Mouse (Mus musculus): ENCODE measurements around the gene Slfn5. TPM values are rescaled to one million over a fixed set of nuclear protein-coding genes. Genes with fewer than 3 reads are reported as not detected.
A peak's percentile ranks its signal among the peaks of the same experiment; 100 is the strongest.

The Slfn5 gene
- polyA plus RNA-seq (2016; fragmentation: Nextera tagmentation; extraction: Ambion mirVana), result 0.31 and 0.38 TPM in 2 replicates

DNA sequence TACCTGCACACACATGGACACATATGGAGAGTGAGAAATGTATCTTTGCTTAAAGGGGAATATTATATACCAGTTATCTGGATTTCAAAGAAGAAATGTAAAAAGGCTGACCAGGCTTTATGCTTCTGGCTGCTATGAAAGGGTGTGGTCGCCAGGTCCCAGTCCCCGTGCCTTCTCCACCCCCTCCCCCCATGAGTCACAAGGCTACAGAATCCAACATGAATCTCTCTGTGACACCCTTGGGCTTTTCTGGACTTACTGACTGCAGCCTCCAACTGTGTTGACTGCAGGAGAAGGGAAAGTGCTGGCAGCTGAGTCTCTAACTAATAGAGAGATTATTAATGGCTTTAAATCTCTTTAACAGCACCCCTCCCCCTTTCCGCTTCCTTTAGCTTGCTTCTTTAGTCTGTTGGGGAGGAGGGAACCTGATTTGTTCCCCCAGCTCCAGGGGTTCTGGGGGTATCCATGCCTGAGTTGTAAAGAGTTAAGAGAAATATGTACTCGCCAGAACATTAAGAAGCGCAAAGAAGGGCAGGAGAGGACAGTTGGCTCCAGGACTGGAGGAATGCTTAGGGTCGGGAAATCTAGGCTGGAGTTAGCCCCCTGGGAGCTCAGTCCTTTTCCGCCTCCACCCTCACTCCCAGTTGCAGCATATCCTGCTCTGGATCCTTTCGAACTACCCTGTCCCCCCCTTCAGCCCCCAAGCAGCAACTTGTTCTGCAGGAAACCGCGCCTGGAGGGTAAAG is at the start of gene Slfn5:
Gene Slfn5, plus strand, starts transcription at position 614 of the 746 bp plus-strand sequence.
- H3K4me3 ChIP-seq, result peak within 1 kb of the TSS; percentile 28
- no peak for DNase-seq (ENCODE audit: extremely low spot score, low spot score)
- WGBS, result 15% methylated on average over 10 of the region's 10 CpGs

DNA sequence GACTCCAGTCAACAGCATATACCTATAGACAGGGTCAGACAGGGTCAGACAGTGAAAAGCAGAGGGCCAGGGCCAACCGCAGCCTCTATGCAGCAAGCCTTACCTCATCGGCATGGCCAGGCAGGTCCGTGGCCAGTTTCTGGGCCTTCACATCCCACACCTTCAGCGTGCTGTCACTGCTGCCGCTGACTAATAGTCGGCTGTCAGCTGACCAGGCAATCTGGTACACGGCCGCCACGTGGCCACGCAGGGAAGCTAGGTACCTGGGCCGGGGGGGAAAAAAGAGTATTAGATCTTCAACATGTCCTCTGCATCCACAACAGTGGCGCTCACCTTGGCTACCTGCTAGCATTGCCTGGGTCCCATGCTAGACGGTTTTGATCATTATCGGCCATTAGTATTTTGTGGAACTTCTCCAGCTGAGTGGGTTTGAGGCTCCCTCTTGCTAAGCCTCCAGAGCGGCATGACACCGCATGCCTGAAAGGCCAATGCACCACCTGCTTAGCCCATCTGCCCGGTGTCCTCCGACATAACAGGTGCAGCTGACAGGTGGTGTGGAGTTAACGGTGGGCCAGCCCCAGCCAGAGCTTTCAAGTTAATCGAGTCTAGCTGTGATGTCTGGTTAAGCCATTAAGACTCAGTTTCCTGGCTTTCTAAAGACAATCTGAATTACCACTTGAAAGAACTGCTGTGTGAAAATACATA is 49.4 kb upstream of the Slfn5 start:
- Histone ChIP-seq H3K4me3 (no peak overlapping the region), H3K36me3 (replicated peaks) (peaks cover 98% of the 10 kb centered on the region), H3K27ac (no peak overlapping the region), H3K9me3 (no peaks in the 10 kb centered on the region), H3K27me3 (ENCODE audit: poor library complexity, severe bottlenecking) (no peaks in the 10 kb centered on the region), H3K4me1 (no peaks in the 10 kb centered on the region)
- WGBS, result 95% methylated on average over 20 of the region's 20 CpGs
- no peak for DNase-seq (ENCODE audit: extremely low spot score, low spot score)

More for the DNA sequence above, at the start of gene Slfn5:
- Histone ChIP-seq H3K9me3 (no peaks in the 10 kb centered on the region), H3K4me1 (peaks cover 15% of the 10 kb centered on the region), H3K36me3 (replicated peaks) (no peaks in the 10 kb centered on the region), H3K27ac (no peak within 1 kb of the TSS), H3K27me3 (ENCODE audit: poor library complexity, severe bottlenecking) (peaks cover 63% of the 10 kb centered on the region)

DNA sequence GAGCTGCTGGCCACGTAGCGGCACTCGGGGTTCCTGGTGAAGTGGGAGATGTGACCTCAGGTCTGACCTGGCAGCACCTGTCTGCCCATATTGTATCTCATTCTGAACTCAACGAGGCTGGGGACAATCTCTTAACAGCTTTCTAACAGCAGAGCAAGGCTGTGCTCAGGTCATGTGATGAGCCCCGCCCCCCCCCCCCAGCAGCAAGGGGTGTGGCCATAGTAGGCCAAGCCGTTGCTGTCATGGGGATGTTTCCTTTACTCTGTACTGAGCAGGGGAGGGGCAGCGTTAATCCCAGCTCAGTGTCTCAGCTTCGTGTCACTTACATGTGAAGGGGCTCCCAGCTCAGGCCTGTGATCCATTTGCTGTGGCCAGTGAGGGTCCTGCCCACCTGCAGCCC is 46.2 kb upstream of the Slfn5 start:
- H3K9me3 ChIP-seq, result no peaks in the 10 kb centered on the region
- 71% methylated on average over 8 of the region's 8 CpGs for WGBS

DNA sequence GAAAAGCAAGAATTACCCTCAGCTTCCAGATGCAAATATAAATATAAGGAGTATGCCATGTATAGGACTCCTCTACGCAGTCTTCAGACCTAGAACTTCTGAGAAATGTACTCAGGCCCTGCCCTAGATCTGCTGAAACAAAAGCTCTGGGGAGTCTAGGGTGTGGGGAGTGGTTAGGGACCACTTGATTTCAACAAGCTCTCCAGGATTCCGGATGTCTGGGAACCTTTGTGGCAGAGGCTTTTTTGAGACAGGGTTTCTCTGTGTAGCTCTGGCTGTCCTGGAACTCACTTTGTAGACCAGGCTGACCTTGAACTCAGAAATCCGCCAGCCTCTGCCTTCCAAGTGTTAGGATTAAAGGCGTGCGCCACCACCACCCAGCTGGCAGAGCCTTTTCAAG is 45.3 kb upstream of the Slfn5 start:
- H3K9me3 ChIP-seq, result no peaks in the 10 kb centered on the region
- DNase-seq (ENCODE audit: extremely low spot score, low spot score), result no peak
- H3K4me1 ChIP-seq, result peaks cover 15% of the 10 kb centered on the region
- H3K27me3 ChIP-seq (ENCODE audit: poor library complexity, severe bottlenecking), result 0 out of 2 replicates have a peak, but pooled peaks cover 7% of the 10 kb centered on the region
- no peak overlapping the region for H3K4me3 ChIP-seq
- H3K27ac ChIP-seq, result no peak overlapping the region
- peaks cover 66% of the 10 kb centered on the region for H3K36me3 ChIP-seq (replicated peaks)
- 89% methylated on average over 5 of the region's 5 CpGs for WGBS

More for the DNA sequence above, 46.2 kb upstream of the Slfn5 start:
- Histone ChIP-seq H3K4me3 (no peak overlapping the region), H3K4me1 (peaks cover 15% of the 10 kb centered on the region), H3K27me3 (ENCODE audit: poor library complexity, severe bottlenecking) (0 out of 2 replicates have a peak, but pooled peaks cover 5% of the 10 kb centered on the region), H3K36me3 (replicated peaks) (peaks cover 75% of the 10 kb centered on the region), H3K27ac (no peak overlapping the region)
- no peak for DNase-seq (ENCODE audit: extremely low spot score, low spot score)

DNA sequence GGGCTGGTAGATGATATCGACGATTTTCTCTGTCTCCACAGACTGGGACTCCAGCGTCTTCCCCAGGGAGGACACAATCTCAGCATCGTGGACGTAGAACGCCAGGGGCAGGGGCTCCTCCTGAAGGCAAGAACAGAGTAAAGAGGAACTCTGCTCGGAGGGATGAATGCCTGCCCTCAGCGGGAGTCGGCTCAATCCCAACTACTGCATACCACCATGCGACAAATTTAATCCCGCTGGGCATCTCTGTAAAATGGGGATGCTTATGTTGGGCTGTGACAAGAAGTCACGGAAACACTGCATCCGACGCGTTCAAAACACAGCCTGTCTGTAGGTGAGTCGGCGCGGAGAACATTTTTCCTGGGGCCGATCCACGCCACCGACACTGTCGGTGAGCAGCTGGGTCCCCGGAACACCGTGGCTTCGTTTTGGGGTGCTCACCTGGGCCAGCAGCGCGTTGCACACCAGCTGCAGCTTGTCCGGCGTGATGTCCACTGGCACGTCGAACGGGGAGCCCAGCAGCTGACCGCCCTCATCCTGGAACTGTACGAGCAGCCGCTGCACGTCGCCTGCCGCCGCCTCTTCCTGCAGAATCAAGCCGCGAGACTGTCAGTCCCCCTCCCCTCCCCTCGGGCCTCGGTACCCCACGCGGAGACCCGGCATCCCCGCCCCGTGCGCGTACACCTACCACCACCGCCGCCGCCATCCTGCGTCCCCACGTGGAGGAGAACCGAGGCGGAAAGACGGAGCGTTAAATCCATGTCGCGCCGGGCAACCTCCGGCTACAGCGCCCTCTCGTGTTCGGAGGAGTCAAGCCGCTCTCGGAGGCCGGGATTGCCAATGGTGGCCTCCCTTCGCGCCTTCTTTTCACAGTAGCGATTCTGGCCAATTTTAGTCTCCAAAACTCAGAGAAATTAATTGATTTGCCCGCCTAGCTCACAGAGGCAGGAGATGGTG is 43.2 kb upstream of the Slfn5 start, which contains the start of gene Nle1:
Gene Nle1, minus strand, starts transcription at position 761 of the 957 bp plus-strand sequence.
- Histone ChIP-seq H3K4me3 (peak within 1 kb of the TSS; percentile 90), H3K4me1 (peaks cover 15% of the 10 kb centered on the region), H3K27ac (peak within 1 kb of the TSS; percentile 89), H3K9me3 (no peaks in the 10 kb centered on the region), H3K27me3 (ENCODE audit: poor library complexity, severe bottlenecking) (peaks cover 22% of the 10 kb centered on the region), H3K36me3 (replicated peaks) (peaks cover 45% of the 10 kb centered on the region)
- DNase-seq (ENCODE audit: extremely low spot score, low spot score), result peak; percentile 93
- 2% methylated on average over 73 of the region's 73 CpGs for WGBS

DNA sequence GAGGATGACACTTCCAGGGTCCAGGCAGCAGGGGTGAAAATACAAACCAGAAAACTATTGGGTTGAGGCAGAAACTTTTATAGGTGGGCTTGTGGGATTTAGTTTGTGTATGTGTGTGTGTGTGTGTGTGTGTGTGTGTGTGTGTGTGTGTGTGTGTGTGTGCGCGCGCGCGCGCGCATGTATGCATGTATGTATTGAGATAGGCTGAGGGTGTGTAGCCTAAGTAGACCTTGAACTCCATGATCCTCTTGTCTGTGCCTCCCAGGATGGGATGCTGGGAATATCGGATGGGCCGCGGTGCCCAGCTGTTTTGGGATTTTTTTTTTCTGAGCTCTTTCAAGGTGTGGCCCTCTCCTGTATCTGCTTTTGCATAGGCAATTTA is 42.5 kb upstream of the Slfn5 start:
- DNase-seq (ENCODE audit: extremely low spot score, low spot score), result no peak
- peak overlapping the region; percentile 90 for H3K4me3 ChIP-seq
- H3K36me3 ChIP-seq (replicated peaks), result peaks cover 38% of the 10 kb centered on the region
- H3K27me3 ChIP-seq (ENCODE audit: poor library complexity, severe bottlenecking), result peaks cover 28% of the 10 kb centered on the region
- H3K4me1 ChIP-seq, result peaks cover 15% of the 10 kb centered on the region
- H3K9me3 ChIP-seq, result no peaks in the 10 kb centered on the region
- H3K27ac ChIP-seq, result peak overlapping the region; percentile 89
- WGBS, result 60% methylated on average over 10 of the region's 10 CpGs

DNA sequence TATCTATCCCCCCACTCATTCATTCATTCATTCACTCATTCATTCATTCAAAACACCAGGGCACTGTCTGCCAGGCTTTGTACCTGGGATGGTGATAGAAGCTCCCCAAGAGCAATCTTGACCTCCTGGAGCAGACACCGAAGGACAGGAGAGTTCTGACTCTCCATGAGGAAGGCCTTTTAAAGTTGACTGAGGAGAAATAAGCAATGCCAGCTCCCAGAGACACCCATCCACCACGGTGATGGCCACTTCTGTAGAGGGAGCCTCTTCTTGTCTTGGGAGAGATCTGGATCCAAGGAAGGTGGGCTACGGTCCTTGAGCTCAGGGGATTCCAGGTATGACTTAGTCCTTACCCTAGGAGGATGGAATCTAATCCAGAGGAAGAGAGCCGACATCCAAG is 40.9 kb upstream of the Slfn5 start, which contains the start of gene Unc45b:
Gene Unc45b, plus strand, starts transcription at position 301 of the 400 bp plus-strand sequence.
- DNase-seq (ENCODE audit: extremely low spot score, low spot score), result no peak

DNA sequence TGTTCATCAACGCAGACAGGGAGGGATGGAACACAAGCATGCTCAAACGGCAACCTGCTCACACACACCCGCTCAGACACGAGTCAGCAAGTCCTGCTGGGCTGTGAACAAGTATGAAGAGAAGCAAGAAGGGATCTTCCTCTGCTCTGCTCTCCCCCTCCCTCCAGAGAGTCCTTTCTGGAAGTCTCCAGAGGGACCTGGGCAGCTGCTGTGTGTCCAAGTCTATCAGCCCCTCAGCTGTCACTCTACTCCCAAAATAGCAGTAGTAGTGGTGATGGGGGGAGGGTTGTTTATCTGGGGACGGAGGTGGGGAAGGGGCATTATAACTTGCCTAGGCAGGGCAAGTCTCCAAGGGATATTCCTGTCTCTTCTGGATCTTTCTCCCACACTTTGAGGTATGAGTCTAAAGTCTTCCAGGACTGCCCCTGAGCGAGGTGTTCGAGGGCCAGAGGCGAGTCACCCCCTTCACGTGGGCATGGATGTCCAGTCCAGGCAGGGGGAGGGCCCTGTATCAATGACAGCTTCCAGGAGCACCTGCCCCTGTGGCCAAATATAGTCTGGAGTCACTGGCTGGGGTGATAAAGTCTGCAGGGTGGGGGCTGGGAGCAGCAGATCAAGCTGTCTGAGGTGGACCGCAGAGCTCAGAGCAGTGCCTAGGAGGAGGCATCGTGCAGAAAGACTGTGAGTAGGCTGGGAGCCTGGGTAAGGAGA is 40.3 kb upstream of the Slfn5 start:
- Histone ChIP-seq H3K36me3 (replicated peaks) (peaks cover 16% of the 10 kb centered on the region), H3K27me3 (ENCODE audit: poor library complexity, severe bottlenecking) (peaks cover 38% of the 10 kb centered on the region), H3K4me3 (no peak overlapping the region), H3K4me1 (peaks cover 20% of the 10 kb centered on the region), H3K27ac (no peak overlapping the region), H3K9me3 (no peaks in the 10 kb centered on the region)
- 83% methylated on average over 11 of the region's 11 CpGs for WGBS
- no peak for DNase-seq (ENCODE audit: extremely low spot score, low spot score)

More for the DNA sequence above, 40.9 kb upstream of the Slfn5 start, which contains the start of gene Unc45b:
- Histone ChIP-seq H3K27ac (no peak within 1 kb of the TSS), H3K4me1 (peaks cover 20% of the 10 kb centered on the region), H3K4me3 (no peak within 1 kb of the TSS), H3K9me3 (no peaks in the 10 kb centered on the region), H3K27me3 (ENCODE audit: poor library complexity, severe bottlenecking) (peaks cover 38% of the 10 kb centered on the region), H3K36me3 (replicated peaks) (peaks cover 22% of the 10 kb centered on the region)
- WGBS, result 84% methylated on average over 4 of the region's 4 CpGs

DNA sequence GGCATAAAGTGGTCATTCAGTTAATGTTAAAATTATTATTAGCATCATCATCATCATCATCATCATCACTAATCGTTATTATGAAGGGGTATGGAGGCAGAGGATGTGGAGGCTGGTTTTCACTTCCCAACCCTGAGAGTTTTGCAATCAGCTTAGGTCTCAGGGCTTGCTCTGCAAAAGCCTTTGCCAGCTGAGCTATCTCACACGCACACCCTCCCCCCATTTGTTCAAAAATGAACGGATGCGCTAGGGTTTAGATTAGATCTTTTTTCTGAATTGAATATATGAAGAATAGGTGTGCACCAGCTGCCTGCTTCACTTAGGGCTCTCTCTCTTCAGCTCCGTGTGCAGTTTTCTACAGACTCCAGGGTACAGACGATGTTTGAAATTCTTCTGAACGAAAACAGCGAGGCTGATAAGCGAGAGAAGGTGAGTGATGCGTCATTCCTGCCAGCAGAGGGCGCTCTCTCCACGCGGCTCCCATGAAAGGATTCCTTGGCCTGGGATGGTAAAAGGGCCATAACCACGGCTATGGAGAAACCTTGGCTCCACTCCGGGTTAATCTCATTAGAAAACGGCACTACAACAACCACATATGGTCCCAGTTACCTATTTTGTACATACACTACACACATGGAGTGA is 36.3 kb upstream of the Slfn5 start:
- Histone ChIP-seq H3K4me1 (peaks cover 6% of the 10 kb centered on the region; the same call in 1 of the 2 replicates), H3K4me3 (peak overlapping the region; percentile 39), H3K36me3 (replicated peaks) (no peaks in the 10 kb centered on the region), H3K27me3 (ENCODE audit: poor library complexity, severe bottlenecking) (peaks cover 46% of the 10 kb centered on the region), H3K9me3 (no peaks in the 10 kb centered on the region), H3K27ac (no peak overlapping the region)
- 9% methylated on average over 16 of the region's 16 CpGs for WGBS
- peak; percentile 86 for DNase-seq (ENCODE audit: extremely low spot score, low spot score)

DNA sequence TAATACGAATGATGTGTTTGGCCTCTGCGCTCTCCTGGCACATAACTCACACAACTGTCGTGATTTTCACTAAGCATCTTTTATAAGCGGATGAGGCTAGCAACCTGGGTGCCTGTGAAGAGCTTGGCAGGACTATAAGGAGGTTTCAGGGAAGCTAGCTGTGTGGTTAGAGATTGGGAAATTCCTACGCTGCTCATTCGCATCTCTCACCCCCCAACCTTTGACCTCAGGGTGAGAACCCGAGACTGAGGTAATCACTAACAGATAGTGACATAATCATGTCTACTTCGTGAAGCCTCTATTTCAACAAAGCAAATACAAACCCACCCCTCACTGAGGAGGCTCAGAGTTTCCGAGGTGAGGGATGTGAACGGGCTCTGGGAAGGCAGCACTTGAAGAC is 30.4 kb upstream of the Slfn5 start:
- WGBS, result 53% methylated on average over 10 of the region's 10 CpGs
- H3K36me3 ChIP-seq (replicated peaks), result no peaks in the 10 kb centered on the region
- no peak overlapping the region for H3K27ac ChIP-seq
- H3K9me3 ChIP-seq, result no peaks in the 10 kb centered on the region
- H3K4me1 ChIP-seq, result no peaks in the 10 kb centered on the region
- H3K4me3 ChIP-seq, result no peak overlapping the region
- no peak for DNase-seq (ENCODE audit: extremely low spot score, low spot score)
- peaks cover 49% of the 10 kb centered on the region for H3K27me3 ChIP-seq (ENCODE audit: poor library complexity, severe bottlenecking)

DNA sequence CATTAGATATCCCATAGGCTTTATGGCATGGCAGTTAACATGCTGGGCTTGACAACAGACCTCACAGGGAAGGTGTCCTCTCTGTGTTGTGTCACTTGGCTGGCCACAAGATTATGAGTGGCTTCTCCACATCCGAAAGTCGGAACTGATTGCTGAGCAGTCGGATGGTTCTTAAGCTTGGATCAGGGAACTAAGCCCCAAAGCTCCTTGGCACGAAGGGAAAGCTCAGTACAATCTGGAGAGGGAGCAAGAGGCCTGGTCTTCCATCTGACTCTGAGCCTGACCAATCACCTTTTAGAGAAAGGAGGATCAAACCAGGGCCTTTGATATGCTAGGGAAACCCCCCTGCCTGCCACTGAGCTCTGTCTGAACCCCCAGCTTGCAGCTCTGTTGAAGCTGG is 29.5 kb upstream of the Slfn5 start:
- Histone ChIP-seq H3K36me3 (replicated peaks) (no peaks in the 10 kb centered on the region), H3K4me1 (no peaks in the 10 kb centered on the region), H3K4me3 (no peak overlapping the region), H3K27ac (no peak overlapping the region), H3K27me3 (ENCODE audit: poor library complexity, severe bottlenecking) (peaks cover 56% of the 10 kb centered on the region), H3K9me3 (no peaks in the 10 kb centered on the region)
- 74% methylated on average over 4 of the region's 4 CpGs for WGBS
- no peak for DNase-seq (ENCODE audit: extremely low spot score, low spot score)
